Mouse (Mus musculus): Measurements from ENCODE around the gene Ninl. TPM values are rescaled to one million over a fixed set of nuclear protein-coding genes. Genes with fewer than 3 reads are reported as not detected.

Ninl gene
- polyA plus RNA-seq, 1 experiment from 2014 or later: 4.4 TPM

- H3K27me3 ChIP-seq (replicated peaks): no peaks in the 10 kb centered on the region
These were observed 104.5 kb downstream of the Ninl start for GRCm38 (mm10) chr2:150934659-150935058.

GRCm38 (mm10) chr2:150933482-150933881 lies 105.7 kb downstream of the Ninl start:
- no peak overlapping the region for H3K4me2 ChIP-seq
- H3K9ac ChIP-seq: no peak overlapping the region
- WGBS: 84% methylated on average over 19 of the region's 19 CpGs

More at GRCm38 (mm10) chr2:150934659-150935058, 104.5 kb downstream of the Ninl start:
- WGBS: 92% methylated on average over 4 of the region's 4 CpGs
- Histone ChIP-seq H3K9me3 (no peaks in the 10 kb centered on the region), H3K27ac (no peak overlapping the region), H3K4me1 (no peaks in the 10 kb centered on the region), H3K4me2 (no peak overlapping the region), H3K4me3 (no peak overlapping the region), H3K36me3 (replicated peaks) (peaks cover 2% of the 10 kb centered on the region; the same call in 1 of the 2 replicates), H3K9ac (no peak overlapping the region)
- ATAC-seq (replicated peaks): no peak

DNA sequence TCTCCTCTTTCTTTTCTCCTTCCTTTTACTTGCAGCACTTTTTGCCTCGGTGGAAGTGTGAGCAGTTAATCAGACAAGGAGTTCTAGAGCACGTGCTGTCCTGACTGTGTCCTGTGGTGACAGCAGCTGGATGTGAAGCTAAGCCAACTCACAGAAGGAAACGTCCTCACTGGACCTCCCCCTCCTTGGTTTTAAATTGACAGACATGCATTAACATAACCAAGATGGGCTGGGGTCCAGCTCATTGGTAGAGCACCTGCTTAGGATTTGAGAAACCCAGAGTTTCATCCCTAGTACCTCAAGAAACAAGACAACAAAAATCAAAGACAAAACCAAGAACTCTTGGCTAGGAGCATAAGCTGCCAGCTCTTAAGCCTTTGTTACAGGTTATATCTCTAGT lies 108.4 kb downstream of the Ninl start:
- no peak for ATAC-seq (replicated peaks)
- 68% methylated on average over 3 of the region's 3 CpGs for WGBS
- no peaks in the 10 kb centered on the region for H3K4me1 ChIP-seq

More at GRCm38 (mm10) chr2:150933482-150933881, 105.7 kb downstream of the Ninl start:
- no peak overlapping the region for H3K27ac ChIP-seq
- peaks cover 3% of the 10 kb centered on the region; the same call in 1 of the 2 replicates for H3K36me3 ChIP-seq (replicated peaks)
- no peaks in the 10 kb centered on the region for H3K9me3 ChIP-seq
- no peaks in the 10 kb centered on the region for H3K27me3 ChIP-seq (replicated peaks)
- H3K4me1 ChIP-seq: no peaks in the 10 kb centered on the region
- no peak for ATAC-seq (replicated peaks)
- H3K4me3 ChIP-seq: no peak overlapping the region

GRCm38 (mm10) chr2:150929156-150929555 lies 110.0 kb downstream of the Ninl start:
- H3K4me3 ChIP-seq: no peak overlapping the region
- H3K36me3 ChIP-seq (replicated peaks): peaks cover 3% of the 10 kb centered on the region; the same call in 1 of the 2 replicates
- H3K27ac ChIP-seq: no peak overlapping the region
- ATAC-seq (replicated peaks): no peak
- 90% methylated on average over 6 of the region's 6 CpGs for WGBS
- no peak overlapping the region for H3K4me2 ChIP-seq
- H3K27me3 ChIP-seq (replicated peaks): no peaks in the 10 kb centered on the region
- H3K9me3 ChIP-seq: no peaks in the 10 kb centered on the region
- H3K4me1 ChIP-seq: no peaks in the 10 kb centered on the region
- no peak overlapping the region for H3K9ac ChIP-seq

More for the DNA sequence above, 108.4 kb downstream of the Ninl start:
- H3K4me3 ChIP-seq: no peak overlapping the region
- H3K9me3 ChIP-seq: no peaks in the 10 kb centered on the region
- peaks cover 3% of the 10 kb centered on the region; the same call in 1 of the 2 replicates for H3K36me3 ChIP-seq (replicated peaks)
- no peak overlapping the region for H3K9ac ChIP-seq
- H3K27ac ChIP-seq: no peak overlapping the region
- H3K27me3 ChIP-seq (replicated peaks): no peaks in the 10 kb centered on the region
- H3K4me2 ChIP-seq: no peak overlapping the region

- ATAC-seq (replicated peaks): no peak
- Histone ChIP-seq H3K4me2 (no peak overlapping the region), H3K4me3 (no peak overlapping the region), H3K4me1 (no peaks in the 10 kb centered on the region), H3K27me3 (replicated peaks) (no peaks in the 10 kb centered on the region), H3K36me3 (replicated peaks) (peaks cover 3% of the 10 kb centered on the region; the same call in 1 of the 2 replicates), H3K9me3 (no peaks in the 10 kb centered on the region), H3K9ac (no peak overlapping the region), H3K27ac (no peak overlapping the region)
- 93% methylated on average over 11 of the region's 11 CpGs for WGBS
These were observed 112.0 kb downstream of the Ninl start for GRCm38 (mm10) chr2:150927038-150927720.

DNA sequence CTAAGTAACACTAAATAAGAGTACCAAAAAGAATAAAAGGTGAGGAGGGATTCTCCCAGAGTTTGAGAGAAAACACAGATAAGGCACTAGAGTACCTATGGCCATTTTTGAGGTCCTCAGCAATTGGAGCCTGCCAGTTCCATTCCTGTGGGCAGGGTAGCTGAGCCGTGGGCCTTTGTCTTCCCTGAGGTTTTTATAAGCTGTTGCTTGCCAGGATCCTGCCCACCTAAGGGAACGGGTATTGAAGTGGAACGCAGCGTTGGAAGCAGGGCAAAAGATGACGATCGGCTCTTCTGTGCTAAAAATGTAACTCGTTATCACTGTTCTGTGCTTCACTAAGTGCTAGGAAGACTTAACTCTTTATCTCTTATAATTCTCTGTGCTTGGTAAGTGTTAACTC lies 115.7 kb downstream of the Ninl start:
- H3K4me1 ChIP-seq: no peaks in the 10 kb centered on the region
- no peaks in the 10 kb centered on the region for H3K27me3 ChIP-seq (replicated peaks)
- no peak overlapping the region for H3K4me3 ChIP-seq
- H3K27ac ChIP-seq: no peak overlapping the region
- no peak for ATAC-seq (replicated peaks)
- no peaks in the 10 kb centered on the region for H3K36me3 ChIP-seq (replicated peaks)
- H3K9ac ChIP-seq: no peak overlapping the region
- no peaks in the 10 kb centered on the region for H3K9me3 ChIP-seq
- H3K4me2 ChIP-seq: no peak overlapping the region
- WGBS: 81% methylated on average over 7 of the region's 7 CpGs

GRCm38 (mm10) chr2:150923026-150923425 lies 116.2 kb downstream of the Ninl start:
- no peaks in the 10 kb centered on the region for H3K9me3 ChIP-seq
- H3K4me2 ChIP-seq: no peak overlapping the region
- no peaks in the 10 kb centered on the region for H3K36me3 ChIP-seq (replicated peaks)
- 95% methylated on average over 3 of the region's 3 CpGs for WGBS
- no peaks in the 10 kb centered on the region for H3K27me3 ChIP-seq (replicated peaks)
- no peak overlapping the region for H3K4me3 ChIP-seq
- H3K27ac ChIP-seq: no peak overlapping the region
- no peak overlapping the region for H3K9ac ChIP-seq
- no peaks in the 10 kb centered on the region for H3K4me1 ChIP-seq
- no peak for ATAC-seq (replicated peaks)

DNA sequence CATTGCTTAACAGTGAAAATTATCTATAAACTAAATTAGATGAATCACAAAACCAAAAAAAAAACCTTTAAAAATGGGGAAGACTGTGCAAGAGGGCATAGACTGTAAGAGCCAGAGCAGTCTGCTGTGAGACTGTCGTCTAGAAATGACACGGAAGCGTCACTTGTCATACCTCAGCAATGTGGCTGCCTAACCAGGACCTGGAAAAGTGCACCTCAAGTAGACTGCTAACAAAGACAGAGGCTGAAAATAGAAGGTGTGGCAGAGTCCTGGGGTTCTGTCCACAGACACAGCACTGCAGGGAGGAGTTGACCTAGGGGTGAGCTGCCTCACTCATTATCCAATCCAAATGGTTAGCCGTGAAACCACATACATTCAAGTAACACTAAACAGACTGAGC lies 117.0 kb downstream of the Ninl start:
- no peak for ATAC-seq (replicated peaks)
- no peak overlapping the region for H3K4me2 ChIP-seq
- no peak overlapping the region for H3K9ac ChIP-seq
- H3K27ac ChIP-seq: no peak overlapping the region
- H3K36me3 ChIP-seq (replicated peaks): no peaks in the 10 kb centered on the region
- H3K9me3 ChIP-seq: no peaks in the 10 kb centered on the region
- no peaks in the 10 kb centered on the region for H3K4me1 ChIP-seq
- WGBS: 95% methylated on average over 4 of the region's 4 CpGs
- no peak overlapping the region for H3K4me3 ChIP-seq
- no peaks in the 10 kb centered on the region for H3K27me3 ChIP-seq (replicated peaks)

DNA sequence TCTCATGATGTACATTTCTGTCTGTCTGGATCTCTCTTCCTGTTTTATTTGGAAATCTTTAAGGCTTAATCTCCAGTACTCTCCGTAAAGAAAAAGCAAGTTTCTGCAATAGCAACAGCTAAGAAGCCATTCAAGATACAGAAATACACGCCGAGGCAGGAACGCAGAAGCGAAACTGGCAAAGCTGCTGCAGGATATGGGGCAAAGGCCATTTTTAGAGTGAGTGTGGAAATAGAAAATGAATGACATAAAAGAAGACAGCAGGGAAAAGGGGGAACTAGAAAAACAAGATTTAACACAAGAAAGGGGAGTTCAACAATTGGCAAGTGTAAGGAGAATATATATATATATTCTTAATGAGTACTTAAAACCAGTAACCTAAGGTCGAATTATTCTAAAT lies 117.5 kb downstream of the Ninl start:
- 93% methylated on average over 6 of the region's 6 CpGs for WGBS
- no peaks in the 10 kb centered on the region for H3K9me3 ChIP-seq
- ATAC-seq (replicated peaks): no peak
- no peaks in the 10 kb centered on the region for H3K36me3 ChIP-seq (replicated peaks)
- no peaks in the 10 kb centered on the region for H3K4me1 ChIP-seq
- no peak overlapping the region for H3K4me3 ChIP-seq
- no peak overlapping the region for H3K4me2 ChIP-seq
- no peaks in the 10 kb centered on the region for H3K27me3 ChIP-seq (replicated peaks)
- no peak overlapping the region for H3K9ac ChIP-seq
- no peak overlapping the region for H3K27ac ChIP-seq

GRCm38 (mm10) chr2:150920543-150920942 lies 118.6 kb downstream of the Ninl start:
- 94% methylated on average over 3 of the region's 3 CpGs for WGBS
- Histone ChIP-seq H3K27me3 (replicated peaks) (no peaks in the 10 kb centered on the region), H3K36me3 (replicated peaks) (no peaks in the 10 kb centered on the region), H3K9me3 (no peaks in the 10 kb centered on the region), H3K4me1 (no peaks in the 10 kb centered on the region), H3K27ac (no peak overlapping the region), H3K4me2 (no peak overlapping the region), H3K9ac (no peak overlapping the region), H3K4me3 (no peak overlapping the region)
- no peak for ATAC-seq (replicated peaks)

- Histone ChIP-seq H3K4me3 (no peak overlapping the region), H3K4me1 (no peaks in the 10 kb centered on the region), H3K9me3 (no peaks in the 10 kb centered on the region), H3K36me3 (replicated peaks) (no peaks in the 10 kb centered on the region), H3K27me3 (replicated peaks) (no peaks in the 10 kb centered on the region), H3K9ac (no peak overlapping the region), H3K4me2 (no peak overlapping the region), H3K27ac (no peak overlapping the region)
- no peak for ATAC-seq (replicated peaks)
- WGBS: 94% methylated on average over 3 of the region's 3 CpGs
These were observed 120.5 kb downstream of the Ninl start for GRCm38 (mm10) chr2:150918720-150919119.

DNA sequence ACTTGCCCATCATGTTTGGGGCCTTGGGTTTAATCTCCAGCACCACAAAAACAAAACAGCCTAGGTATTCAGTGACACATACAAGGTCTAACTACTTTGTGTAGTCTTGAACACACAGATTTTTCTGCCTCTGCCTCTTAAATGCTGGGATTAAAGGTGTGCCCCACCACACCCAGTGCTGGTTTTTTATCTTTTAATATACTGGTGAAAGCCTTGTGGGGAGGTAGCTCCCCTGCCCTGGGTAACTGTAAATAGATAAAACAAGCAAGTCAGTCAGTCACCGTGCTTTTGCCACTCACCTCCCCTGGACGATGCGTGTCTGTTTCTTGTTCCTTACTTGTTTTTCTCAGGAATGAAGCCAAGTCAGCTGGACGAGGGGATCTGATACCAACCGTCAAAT lies 123.4 kb downstream of the Ninl start:
- H3K4me2 ChIP-seq: no peak overlapping the region

More for the DNA sequence above, 123.4 kb downstream of the Ninl start:
- no peaks in the 10 kb centered on the region for H3K27me3 ChIP-seq (replicated peaks)
- no peaks in the 10 kb centered on the region for H3K36me3 ChIP-seq (replicated peaks)
- no peak overlapping the region for H3K27ac ChIP-seq
- no peak for ATAC-seq (replicated peaks)
- no peak overlapping the region for H3K4me3 ChIP-seq
- WGBS: 91% methylated on average over 5 of the region's 5 CpGs
- H3K9ac ChIP-seq: no peak overlapping the region
- H3K9me3 ChIP-seq: no peaks in the 10 kb centered on the region
- H3K4me1 ChIP-seq: no peaks in the 10 kb centered on the region
